Mouse (Mus musculus) forelimb bud, embryonic 11.5 days (tissue): ENCODE data around the gene Txn2.
"Not testable (repeated sequence)": the region's sequence is repeated elsewhere in the genome, so short reads cannot be mapped to it uniquely, and the experiment has no call there.

Source experiments
- DNase-seq: peaks from one replicate; pipeline ENCODE4 v3.0.0-alpha.2; 2012; ENCODE audit warnings: low read depth, low spot score

The Txn2 gene

DNA sequence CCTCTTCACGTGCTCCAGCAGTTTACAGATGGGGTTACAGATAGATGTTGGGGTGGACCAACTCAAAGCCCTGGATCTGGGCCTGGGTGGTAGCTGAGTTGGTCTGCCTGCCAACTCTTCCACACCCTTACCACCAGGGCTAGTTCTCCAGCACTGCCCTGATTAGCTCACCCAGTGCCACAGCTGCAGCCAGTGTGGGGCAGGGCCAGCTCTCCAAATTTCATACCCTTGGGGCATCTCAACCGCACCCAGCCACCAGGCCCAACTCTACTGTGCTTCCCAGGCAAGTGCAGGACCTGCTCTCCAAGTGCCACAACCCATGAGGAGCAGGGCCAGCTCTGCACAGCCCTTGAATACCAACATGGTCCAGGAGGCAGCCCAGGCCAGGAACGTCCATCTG, 49.0 kb downstream of the Txn2 start:
- DNase-seq, result no peak

DNA sequence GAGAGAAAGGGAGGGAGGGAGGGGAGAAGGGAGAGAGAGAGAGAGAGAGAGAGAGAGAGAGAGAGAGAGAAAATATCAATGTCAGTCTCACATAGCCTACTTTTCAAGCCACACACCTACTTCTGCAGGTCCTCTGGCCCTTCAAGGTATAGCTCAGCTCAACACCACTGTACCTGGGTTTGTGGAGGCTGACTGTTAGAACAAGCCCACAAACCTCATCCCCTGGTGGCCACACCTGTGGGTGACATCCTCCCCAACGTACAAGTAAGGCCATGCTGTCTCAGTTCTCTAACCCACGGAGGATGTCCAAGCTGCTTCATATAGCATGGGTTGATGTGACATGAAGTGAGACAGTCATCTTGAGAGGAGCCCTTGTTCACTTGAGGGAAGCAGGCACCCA, 51.6 kb downstream of the Txn2 start:
- DNase-seq, result no peak

DNA sequence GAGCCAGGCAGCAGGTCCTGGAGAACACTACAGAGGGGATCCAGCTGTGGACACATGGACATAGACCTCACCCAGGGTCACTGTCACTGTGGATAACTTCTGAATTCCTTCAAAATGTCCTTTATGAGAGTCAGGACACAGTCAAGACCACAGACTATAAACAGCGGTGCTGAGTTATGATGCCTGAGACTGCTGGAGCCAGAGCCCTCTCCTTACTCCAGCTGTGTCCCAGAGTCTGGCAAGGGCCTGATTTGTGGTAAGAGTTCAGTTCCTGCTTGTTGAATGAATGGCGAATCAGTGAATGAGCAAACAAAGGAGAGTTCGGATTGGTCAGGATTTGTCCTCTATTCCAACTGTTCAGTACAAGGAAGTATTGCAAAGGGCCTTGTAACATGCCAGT, 52.1 kb downstream of the Txn2 start:
- DNase-seq, result no peak

DNA sequence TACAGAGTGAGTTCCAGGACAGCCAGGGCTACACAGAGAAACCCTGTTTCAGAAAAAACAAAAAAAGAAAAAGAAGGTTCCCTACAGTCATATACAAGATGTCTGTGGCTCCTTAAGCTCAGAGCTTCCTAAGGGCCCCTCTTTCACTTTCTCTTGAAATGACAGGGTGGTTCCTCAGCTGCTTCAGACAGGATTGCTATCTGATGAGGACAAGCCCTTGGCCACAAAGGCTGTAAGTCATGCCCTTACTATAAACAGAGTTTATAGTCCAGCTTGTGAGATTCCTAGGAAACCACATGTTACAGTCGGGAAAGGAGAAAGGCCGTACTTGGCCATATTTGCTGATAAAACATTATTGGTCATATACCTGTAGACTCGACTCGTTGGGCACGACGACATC, 52.9 kb downstream of the Txn2 start:
- DNase-seq, result no peak

DNA sequence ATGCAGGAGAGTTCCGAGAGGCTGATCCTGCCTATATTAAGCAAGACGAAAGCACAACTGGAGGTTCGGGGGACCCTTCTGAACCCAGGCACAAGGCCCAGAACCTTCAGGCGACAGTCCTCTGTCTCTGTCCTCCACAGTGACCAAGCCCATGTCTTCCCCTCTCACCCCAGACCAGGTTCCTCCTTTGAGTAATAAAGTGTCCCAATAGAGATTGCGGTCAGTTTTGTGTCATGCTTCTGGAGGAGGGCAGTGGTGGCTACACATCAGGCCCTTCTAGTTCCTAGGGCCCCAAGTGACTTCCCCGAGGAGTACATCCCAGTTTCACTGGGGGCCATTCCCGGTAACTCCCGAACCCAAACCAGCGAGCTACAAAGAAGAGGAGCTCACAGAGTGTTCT, 54.0 kb downstream of the Txn2 start:
- DNase-seq, result no peak

DNA sequence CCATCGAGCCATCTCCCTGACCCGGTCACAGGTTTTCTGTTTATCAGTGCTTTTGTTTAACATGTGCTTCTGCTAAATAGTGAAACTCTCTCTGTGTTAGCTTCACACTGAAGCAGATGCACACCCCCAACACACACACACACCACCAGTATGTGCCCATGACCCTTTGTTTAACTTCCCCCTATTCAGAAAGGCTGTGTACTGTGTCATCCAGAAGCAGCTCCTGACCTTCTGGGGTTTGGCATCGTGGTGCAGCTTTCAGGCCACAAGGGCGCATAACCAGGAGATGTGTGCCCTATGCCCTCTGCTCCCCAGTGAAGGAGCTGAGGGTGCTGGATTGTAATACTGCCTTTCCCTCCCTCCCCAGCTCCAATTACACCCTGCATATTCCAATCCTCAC, 54.5 kb downstream of the Txn2 start:
- DNase-seq, result no peak

DNA sequence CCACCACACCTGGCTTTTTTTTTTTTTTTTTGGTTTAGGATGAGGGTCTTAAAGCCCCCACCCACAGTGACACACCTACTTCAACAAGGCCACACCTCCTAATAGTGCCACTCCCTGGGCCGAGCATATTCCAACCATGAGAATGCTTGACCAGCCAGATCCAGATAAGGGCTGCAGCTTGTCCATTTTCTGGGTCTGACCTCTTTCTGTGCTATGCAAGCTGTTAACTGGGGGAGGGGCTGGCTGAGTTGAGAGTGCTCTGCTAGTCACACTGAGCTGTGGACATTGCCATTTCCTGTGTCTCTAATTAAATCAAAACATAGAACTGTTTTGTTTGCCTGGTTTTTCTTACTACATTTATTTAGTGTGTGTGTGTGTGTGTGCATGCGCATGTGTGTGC, 55.2 kb downstream of the Txn2 start:
- no peak for DNase-seq

DNA sequence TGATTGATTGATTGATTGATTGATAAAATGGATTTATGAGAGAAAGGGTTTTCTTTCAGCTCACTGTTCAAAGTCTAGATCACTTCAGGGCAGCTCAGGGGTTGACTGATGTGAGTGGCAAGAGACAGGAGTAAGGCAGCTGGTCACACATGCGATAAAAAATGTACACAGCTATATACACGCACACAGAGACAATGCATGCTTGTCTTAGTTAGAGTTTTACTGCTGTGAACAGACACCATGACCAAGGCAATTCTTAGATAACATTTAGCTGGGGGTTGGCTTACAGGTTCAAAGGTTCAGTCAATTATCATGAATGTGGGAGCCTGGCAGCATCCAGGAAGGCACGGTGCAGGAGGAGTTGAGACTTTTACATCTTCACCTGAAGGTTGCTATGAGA, 55.8 kb downstream of the Txn2 start:
- no peak for DNase-seq

DNA sequence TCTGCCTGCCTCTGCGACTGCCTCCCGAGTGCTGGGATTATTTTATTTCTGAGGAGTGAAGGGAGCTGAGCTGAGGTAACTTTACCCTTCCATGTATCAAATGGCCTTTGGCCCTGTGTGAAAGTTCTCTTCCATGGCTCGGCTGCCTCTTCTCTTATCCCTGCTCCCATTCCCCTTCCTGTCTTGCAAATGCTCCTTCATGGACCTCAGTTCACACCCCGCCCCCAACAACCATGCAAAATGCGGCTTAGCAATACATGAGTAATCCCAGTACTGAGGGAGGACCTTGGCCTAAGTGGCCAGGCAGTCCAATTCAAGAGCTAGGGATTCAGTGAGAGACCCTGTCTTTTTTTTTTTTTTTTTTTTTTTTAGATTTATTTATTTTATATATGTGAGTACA, 60.5 kb downstream of the Txn2 start:
- no peak for DNase-seq

DNA sequence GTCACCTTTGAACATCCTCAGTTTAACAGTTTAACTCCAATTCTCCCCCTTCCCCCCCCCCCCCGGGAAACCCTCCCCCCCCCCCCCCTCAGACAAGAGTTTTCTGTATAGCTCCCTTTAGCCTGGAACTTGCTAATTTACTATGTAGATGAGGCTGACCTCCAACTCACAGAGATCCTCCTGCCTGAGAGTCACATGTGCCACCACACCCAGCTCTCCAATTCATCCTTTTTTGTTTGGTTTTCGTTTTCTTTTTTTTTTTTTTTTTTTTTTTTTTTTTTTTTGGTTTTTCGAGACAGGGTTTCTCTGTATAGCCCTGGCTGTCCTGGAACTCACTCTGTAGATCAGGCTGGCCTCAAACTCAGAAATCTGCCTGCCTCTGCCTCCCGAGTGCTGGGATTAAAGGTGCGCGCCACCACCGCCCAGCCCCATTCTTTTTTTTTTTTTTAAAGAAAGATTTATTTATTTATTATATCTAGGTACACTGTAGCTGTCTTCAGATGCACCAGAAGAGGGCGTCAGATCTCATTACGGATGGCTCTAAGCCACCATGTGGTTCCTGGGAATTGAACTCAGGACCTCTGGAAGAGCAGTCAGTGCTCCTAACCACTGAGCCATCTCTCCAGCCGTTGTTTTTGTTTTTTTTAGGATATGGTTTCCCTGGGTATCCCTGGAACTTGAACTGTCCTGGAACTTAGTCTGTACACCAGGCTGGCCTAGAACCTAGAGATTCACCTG, 61.4 kb downstream of the Txn2 start:
- not testable (repeated sequence) for DNase-seq

DNA sequence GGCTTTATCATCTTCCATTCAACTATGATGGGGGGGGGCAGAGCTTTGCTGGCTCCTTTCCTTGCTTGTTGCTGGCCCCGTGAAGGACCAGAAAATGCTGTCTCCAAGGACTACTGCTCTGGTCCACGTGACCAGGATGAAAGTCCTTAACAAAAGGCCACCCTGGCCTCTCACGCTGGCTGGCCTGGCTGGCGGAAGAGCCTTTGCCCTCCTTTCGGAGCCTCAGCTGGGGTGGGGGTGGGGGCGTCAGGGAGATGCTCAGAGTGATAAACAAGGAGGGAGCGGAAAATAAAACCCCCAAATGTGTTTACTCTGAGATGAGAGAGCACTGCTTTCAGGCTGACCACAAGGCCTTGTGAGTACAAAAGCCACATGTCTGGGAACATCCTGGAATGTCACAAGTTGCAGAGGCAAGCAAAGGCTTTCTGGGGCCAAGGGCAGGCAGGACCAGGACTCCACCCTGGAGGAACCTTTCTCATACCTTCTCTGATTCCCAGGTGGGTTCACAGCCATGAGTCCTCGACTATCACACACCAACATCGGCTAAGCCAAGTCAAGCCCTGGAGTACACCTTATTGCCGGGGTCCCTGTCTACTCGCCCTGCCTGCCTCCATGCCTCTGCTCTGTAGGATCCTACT, 62.1 kb downstream of the Txn2 start:
- no peak for DNase-seq
